Mouse (Mus musculus) MEL (cell line): ENCODE data around the gene Smurf2. TPM values are rescaled to one million over a fixed set of nuclear protein-coding genes. Genes with fewer than 3 reads are reported as not detected.

ENCODE experiments used
- DNase-seq: peaks from one replicate; pipeline ENCODE4 v3.0.0; 2011; ENCODE audit warnings: low read depth, low spot score
- H3K27ac ChIP-seq: 2 replicates; pipeline ENCODE4 v1.5.1; 2012; ENCODE audit warnings: low read depth, mild to moderate bottlenecking, control low read depth, low read length, moderate library complexity; ENCODE audit not compliant: control insufficient read depth
- H3K27me3 ChIP-seq, 2 experiments: fragments of 150-350 bp in 1 of 2; sonication (generic) in 1 of 2; 2 replicates each; pipeline ENCODE4 v1.6.1; 2012; ENCODE audit warnings: low read length in 2 of 2, mild to moderate bottlenecking in 2 of 2, improper control_type of control experiment in 1 of 2, moderate library complexity in 1 of 2; ENCODE audit not compliant: insufficient read depth in 2 of 2, control insufficient read depth in 1 of 2
- H3K36me3 ChIP-seq, 2 experiments: 2 replicates each; pipeline ENCODE4 v1.6.1; 2012 to 2014; ENCODE audit warnings: low read length in 2 of 2, improper control_type of control experiment in 1 of 2, inconsistent platforms in 1 of 2, mild to moderate bottlenecking in 1 of 2; ENCODE audit not compliant: insufficient read depth in 2 of 2, control insufficient read depth in 1 of 2
- H3K4me1 ChIP-seq, 2 experiments: fragments of 150-350 bp in 1 of 2; sonication (generic) in 1 of 2; 2 replicates each; pipeline ENCODE4 v1.6.1; 2012; ENCODE audit warnings: low read length in 2 of 2, improper control_type of control experiment in 1 of 2, mild to moderate bottlenecking in 1 of 2; ENCODE audit not compliant: insufficient read depth in 2 of 2, control insufficient read depth in 1 of 2
- H3K4me3 ChIP-seq, 2 experiments: fragments of 150-350 bp in 1 of 2; sonication (generic) in 1 of 2; 2 replicates each; pipeline ENCODE4 v1.5.1; 2012; ENCODE audit warnings: low read depth in 2 of 2, low read length in 2 of 2, mild to moderate bottlenecking in 2 of 2, moderate library complexity in 2 of 2, control low read depth in 1 of 2, improper control_type of control experiment in 1 of 2; ENCODE audit not compliant: control insufficient read depth in 1 of 2, insufficient read depth in 1 of 2
- H3K79me2 ChIP-seq: 2 replicates; pipeline ENCODE4 v1.6.1; 2012; ENCODE audit warnings: mild to moderate bottlenecking, low read length, moderate library complexity; ENCODE audit not compliant: control insufficient read depth, poor library complexity, insufficient read depth
- H3K9ac ChIP-seq: 2 replicates; pipeline ENCODE4 v1.6.1; 2012; ENCODE audit warnings: low read depth, mild to moderate bottlenecking, control low read depth, low read length, moderate library complexity; ENCODE audit not compliant: control insufficient read depth, poor library complexity, severe bottlenecking
- H3K9me3 ChIP-seq: fragments of 150-350 bp; sonication (generic); replicated peaks from 2 replicates; pipeline ENCODE4 v1.6.1; 2012; ENCODE audit warnings: mild to moderate bottlenecking, low read length, improper control_type of control experiment, moderate library complexity; ENCODE audit not compliant: insufficient read depth
- CHD2 ChIP-seq: IDR thresholded peaks from 2 replicates; pipeline ENCODE4 v1.6.1; 2011; ENCODE audit warnings: low read length, improper control_type of control experiment
- CTCF ChIP-seq, 3 experiments: IDR thresholded peaks in 2 of 3; conservative IDR thresholded peaks in 1 of 3; 2 replicates each; pipeline ENCODE4 v1.5.1; 2011 to 2012; ENCODE audit warnings: low read length in 3 of 3, low read depth in 2 of 3, mild to moderate bottlenecking in 2 of 3, improper control_type of control experiment in 1 of 3, inconsistent platforms in 1 of 3, mixed read lengths in 1 of 3, moderate library complexity in 1 of 3; ENCODE audit not compliant: control insufficient read depth in 1 of 3, insufficient read depth in 1 of 3, poor library complexity in 1 of 3, severe bottlenecking in 1 of 3
- E2F4 ChIP-seq: IDR thresholded peaks from 2 replicates; pipeline ENCODE4 v1.6.1; 2011; ENCODE audit warnings: low read depth, low read length, improper control_type of control experiment, borderline replicate concordance
- ELF1 ChIP-seq: IDR thresholded peaks from 2 replicates; pipeline ENCODE4 v1.6.1; 2014; ENCODE audit warnings: low read depth, mild to moderate bottlenecking, inconsistent platforms, low read length, improper control_type of control experiment, moderate library complexity
- ETS1 ChIP-seq: IDR thresholded peaks from 2 replicates; pipeline ENCODE4 v1.6.1; 2012; ENCODE audit warnings: low read depth, mild to moderate bottlenecking, inconsistent platforms, low read length, improper control_type of control experiment, moderate library complexity
- GABPA ChIP-seq: IDR thresholded peaks from 2 replicates; pipeline ENCODE4 v1.6.1; 2012; ENCODE audit warnings: low read depth, mild to moderate bottlenecking, inconsistent platforms, low read length, improper control_type of control experiment, moderate library complexity
- GATA1 ChIP-seq: IDR thresholded peaks from 2 replicates; pipeline ENCODE4 v1.6.1; 2011; ENCODE audit warnings: low read depth, low read length, improper control_type of control experiment
- HCFC1 ChIP-seq: IDR thresholded peaks from 2 replicates; pipeline ENCODE4 v1.6.1; 2012; ENCODE audit warnings: low read depth, mild to moderate bottlenecking, inconsistent platforms, low read length, improper control_type of control experiment, moderate library complexity
- JUND ChIP-seq: IDR thresholded peaks from 2 replicates; pipeline ENCODE4 v1.6.1; 2011; ENCODE audit warnings: low read depth, mild to moderate bottlenecking, improper control_type of control experiment, low read length
- MAFK ChIP-seq: IDR thresholded peaks from 2 replicates; pipeline ENCODE4 v1.6.1; 2011; ENCODE audit warnings: low read depth, mild to moderate bottlenecking, low read length, improper control_type of control experiment, borderline replicate concordance
- MYB ChIP-seq: IDR thresholded peaks from 2 replicates; pipeline ENCODE4 v1.6.1; 2011; ENCODE audit warnings: mild to moderate bottlenecking, low read depth, low read length, improper control_type of control experiment
- NELFE ChIP-seq: IDR thresholded peaks from 2 replicates; pipeline ENCODE4 v1.6.1; 2011; ENCODE audit warnings: low read depth, low read length, improper control_type of control experiment
- POLR2A ChIP-seq, 2 experiments: IDR thresholded peaks; 2 replicates each; pipeline ENCODE4 v1.6.1; 2011 to 2012; ENCODE audit warnings: low read length in 2 of 2, mild to moderate bottlenecking in 2 of 2, control low read depth in 1 of 2, improper control_type of control experiment in 1 of 2, low read depth in 1 of 2, moderate library complexity in 1 of 2; ENCODE audit not compliant: control insufficient read depth in 1 of 2, insufficient read depth in 1 of 2, poor library complexity in 1 of 2
- POLR2AphosphoS5 ChIP-seq: IDR thresholded peaks from 2 replicates; pipeline ENCODE4 v1.6.1; 2012; ENCODE audit warnings: low read depth, borderline replicate concordance, mild to moderate bottlenecking, inconsistent platforms, low read length, moderate library complexity, mixed read lengths
- RCOR1 ChIP-seq: IDR thresholded peaks from 2 replicates; pipeline ENCODE4 v1.6.1; 2012; ENCODE audit warnings: low read depth, mild to moderate bottlenecking, inconsistent platforms, low read length, improper control_type of control experiment
- SIN3A ChIP-seq: IDR thresholded peaks from 2 replicates; pipeline ENCODE4 v1.6.1; 2012; ENCODE audit warnings: low read length, improper control_type of control experiment, inconsistent platforms
- SMC3 ChIP-seq: IDR thresholded peaks from 2 replicates; pipeline ENCODE4 v1.6.1; 2011; ENCODE audit warnings: low read depth, low read length, improper control_type of control experiment
- TAL1 ChIP-seq: IDR thresholded peaks from 2 replicates; pipeline ENCODE4 v1.6.1; 2012; ENCODE audit warnings: mild to moderate bottlenecking, inconsistent platforms, low read length, moderate library complexity, mixed read lengths
- TBP ChIP-seq: IDR thresholded peaks from 2 replicates; pipeline ENCODE4 v1.8.0; 2011; ENCODE audit warnings: low read depth, low read length, improper control_type of control experiment
- UBTF ChIP-seq: IDR thresholded peaks from 2 replicates; pipeline ENCODE4 v1.6.1; 2012; ENCODE audit warnings: low read depth, mild to moderate bottlenecking, inconsistent platforms, low read length, improper control_type of control experiment, moderate library complexity, borderline replicate concordance; ENCODE audit not compliant: insufficient read depth
- ZC3H11A ChIP-seq: IDR thresholded peaks from 2 replicates; pipeline ENCODE4 v1.6.1; 2012; ENCODE audit warnings: low read depth, mild to moderate bottlenecking, inconsistent platforms, low read length, improper control_type of control experiment
- ZKSCAN1 ChIP-seq: IDR thresholded peaks from 2 replicates; pipeline ENCODE4 v1.6.1; 2012; ENCODE audit warnings: low read depth, mild to moderate bottlenecking, inconsistent platforms, low read length, improper control_type of control experiment, moderate library complexity
- ZMIZ1 ChIP-seq: IDR thresholded peaks from 2 replicates; pipeline ENCODE4 v1.6.1; 2012; ENCODE audit warnings: low read depth, mild to moderate bottlenecking, inconsistent platforms, low read length, improper control_type of control experiment, moderate library complexity
- ZNF384 ChIP-seq: IDR thresholded peaks from 2 replicates; pipeline ENCODE4 v1.6.1; 2012; ENCODE audit warnings: low read depth, mild to moderate bottlenecking, inconsistent platforms, low read length, improper control_type of control experiment
- polyA plus RNA-seq, 2 experiments: library from polyadenylated mRNA; stranded (reverse) in 1 of 2; unstranded in 1 of 2; fragments of >175 nt in 1 of 2; fragments of >200 nt in 1 of 2; gene quantifications; 2 replicates each; pipeline versions ENCODE4 v1.2.1 to v1.2.4; 2012; ENCODE audit warnings: low replicate concordance in 2 of 2, low read depth in 1 of 2; ENCODE audit not compliant: insufficient read length in 2 of 2, insufficient read depth in 1 of 2, missing spikeins in 1 of 2
- total RNA-seq: library from RNA; depleted of rRNA; stranded (reverse); fragments of 300-350 nt; gene quantifications from 2 replicates; pipeline ENCODE4 v1.2.3, GENCODE M21; 2012

The Smurf2 gene
- total and polyA plus RNA-seq, 3 experiments, result 15.5 to 67.0 (median 17.5) TPM

DNA sequence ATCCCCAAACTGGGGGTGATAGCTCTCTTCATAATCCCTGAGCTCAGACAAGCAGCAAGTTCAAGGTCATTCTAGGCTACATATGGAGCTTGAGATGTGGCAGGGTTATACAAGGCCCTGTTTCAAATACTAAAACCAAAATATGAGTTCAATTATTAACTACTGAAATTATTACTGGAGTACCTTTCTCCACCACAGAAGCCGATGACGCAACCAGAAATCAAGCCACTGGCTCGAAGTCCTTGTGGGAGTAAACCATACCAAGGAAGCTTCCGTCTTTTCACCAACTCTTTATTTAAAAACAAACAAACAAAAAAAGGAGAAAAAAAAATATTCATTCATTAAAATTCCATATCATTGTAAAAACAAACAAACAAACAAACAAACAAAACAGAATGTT lies 143.6 kb downstream of the Smurf2 start:
- peaks cover 3 to 7% of the 10 kb centered on the region in 2 experiments; a peak in 3 of 4 replicates for H3K4me1 ChIP-seq
- H3K36me3 ChIP-seq, result peaks cover 19 to 22% of the 10 kb centered on the region in 2 experiments
- no peak for DNase-seq
- no peak overlapping the region for H3K9ac ChIP-seq
- H3K27me3 ChIP-seq, result no peaks in the 10 kb centered on the region
- no peaks in the 10 kb centered on the region for H3K9me3 ChIP-seq
- H3K27ac ChIP-seq, result no peak overlapping the region
- no peak overlapping the region for H3K4me3 ChIP-seq
- peaks cover 21% of the 10 kb centered on the region for H3K79me2 ChIP-seq
- TF ChIP-seq TAL1, result no peak
- TF ChIP-seq RCOR1, result no peak
- no peak for TF ChIP-seq UBTF
- TF ChIP-seq MAFK, result no peak
- TF ChIP-seq ZNF384, result no peak
- TF ChIP-seq ZC3H11A, result no peak
- TF ChIP-seq ETS1, result no peak
- no peak for TF ChIP-seq SMC3
- TF ChIP-seq GABPA, result no peak
- no peak for TF ChIP-seq GATA1

DNA sequence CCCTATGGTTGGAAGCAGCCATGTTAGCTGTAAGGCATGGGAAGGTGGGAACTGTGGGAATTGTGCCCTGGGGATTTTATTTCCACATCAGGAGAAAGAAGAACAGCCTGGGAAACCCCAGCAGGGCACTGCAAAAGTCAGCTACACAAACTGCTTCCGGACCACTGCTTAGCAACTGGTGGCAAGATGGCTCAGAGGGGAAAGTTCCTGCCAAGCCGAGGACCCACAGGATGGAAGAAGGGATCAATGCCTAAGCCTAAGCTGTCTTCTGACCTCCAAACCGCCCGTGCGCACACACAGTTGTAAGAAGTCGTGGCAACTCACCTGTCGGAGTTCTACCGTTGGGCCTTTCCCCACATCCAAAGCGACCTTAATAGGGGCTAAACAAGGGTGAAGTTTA lies 147.5 kb downstream of the Smurf2 start:
- peaks cover 1 to 7% of the 10 kb centered on the region in 2 experiments; a peak in 3 of 4 replicates for H3K4me1 ChIP-seq
- no peak for DNase-seq
- no peaks in the 10 kb centered on the region for H3K27me3 ChIP-seq
- no peaks in the 10 kb centered on the region for H3K9me3 ChIP-seq
- H3K79me2 ChIP-seq, result peaks cover 11% of the 10 kb centered on the region
- no peak overlapping the region for H3K4me3 ChIP-seq
- TF ChIP-seq ZC3H11A (no peak), MYB (no peak), ELF1 (no peak)
- H3K36me3 ChIP-seq, result peaks cover 24 to 26% of the 10 kb centered on the region in 2 experiments
- no peak overlapping the region for H3K27ac ChIP-seq
- no peak overlapping the region for H3K9ac ChIP-seq

DNA sequence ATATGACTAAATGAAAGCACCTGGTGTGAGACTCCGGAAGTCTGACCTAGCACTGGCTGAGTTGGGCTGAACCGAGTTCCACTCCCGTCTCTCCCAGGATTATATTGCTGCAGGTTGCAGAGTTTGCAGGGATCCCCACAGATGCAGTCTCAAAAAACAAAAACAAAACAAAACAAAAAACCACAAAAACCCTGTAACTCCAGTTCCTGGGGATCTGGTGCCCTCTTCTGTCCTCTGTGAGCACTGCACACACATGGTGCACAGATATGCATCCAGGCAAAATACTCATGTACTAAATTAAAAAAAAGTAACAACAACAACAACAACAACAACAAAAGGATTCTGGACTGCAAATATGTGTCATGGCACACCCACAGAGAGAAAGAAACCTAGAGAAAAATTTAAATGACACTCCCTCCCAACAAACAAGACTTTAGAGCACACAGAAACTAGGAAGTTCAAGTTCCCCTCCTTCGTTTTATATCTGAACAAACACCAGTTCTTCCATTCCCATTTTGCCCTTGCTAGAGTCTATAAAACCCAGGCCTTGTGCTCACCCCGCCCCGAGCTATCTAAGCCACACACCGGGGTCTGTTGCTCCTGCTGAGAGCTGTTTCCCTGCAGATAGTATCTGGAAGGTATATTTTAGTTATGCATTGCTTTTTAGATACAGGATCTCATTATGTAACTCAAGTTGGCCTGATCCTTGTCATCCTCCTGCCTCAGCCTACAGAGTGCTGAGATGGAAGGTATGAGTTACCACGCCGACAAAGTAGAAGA lies 150.1 kb downstream of the Smurf2 start:
- Histone ChIP-seq H3K27me3 (no peaks in the 10 kb centered on the region), H3K79me2 (no peaks in the 10 kb centered on the region), H3K36me3 (peaks cover 11 to 24% of the 10 kb centered on the region in 2 experiments), H3K27ac (peak overlapping the region; percentile 29), H3K4me1 (peaks cover 0 to under 1% of the 10 kb centered on the region in 2 experiments; a peak in 1 of 4 replicates), H3K9me3 (no peaks in the 10 kb centered on the region), H3K4me3 (no peak overlapping the region), H3K9ac (no peak overlapping the region)
- DNase-seq, result peak; percentile 83
- TF ChIP-seq HCFC1 (0 out of 2 replicates have a peak, but pooled peaks have one; percentile 24), E2F4 (no peak), ZC3H11A (peak; percentile 62), RCOR1 (peak; percentile 30; the same call in 1 of the 2 replicates), CTCF (IDR thresholded peaks at IDR 0.05 in 2 of 3, conservative IDR thresholded peaks at IDR 0.05 in 1 of 3; ENCODE audit: control insufficient read depth in 1 of 3, insufficient read depth in 1 of 3, low read depth in 2 of 3, low read length in 3 of 3, poor library complexity in 1 of 3, severe bottlenecking in 1 of 3) (peak; percentile 63 to 77 (median 75)), JUND (no peak), TBP (no peak), POLR2AphosphoS5 (no peak), MAFK (no peak), ZNF384 (no peak), GATA1 (peak; percentile 67; the same call in 1 of the 2 replicates), ZMIZ1 (no peak), NELFE (0 out of 2 replicates have a peak, but pooled peaks have one; percentile 18), SIN3A (peak; percentile 75), POLR2A (IDR thresholded peaks at IDR 0.05; ENCODE audit: control insufficient read depth in 1 of 2, insufficient read depth in 1 of 2, low read depth in 1 of 2, low read length in 2 of 2, poor library complexity in 1 of 2) (no peak), ZKSCAN1 (no peak; the same call in 1 of the 2 replicates), CHD2 (no peak), ELF1 (0 out of 2 replicates have a peak, but pooled peaks have one; percentile 19)
